Mouse (Mus musculus) heart, adult 18-20 months (tissue): ENCODE measurements around the gene Kntc1. TPM values are rescaled to one million over a fixed set of nuclear protein-coding genes. Genes with fewer than 3 reads are reported as not detected.

Experiments used
- DNase-seq, 2 experiments: peaks; one replicate each; pipeline ENCODE4 v3.0.0; 2021 to 2022; ENCODE audit warnings: mixed read lengths in 1 of 2
- total RNA-seq, 2 experiments: library from RNA; stranded (reverse); gene quantifications; 2 replicates each; pipeline ENCODE4 v1.2.3; 2021

The Kntc1 gene
- total RNA-seq, 2 experiments from 2014 or later: 0.31 to 0.97 TPM

DNA sequence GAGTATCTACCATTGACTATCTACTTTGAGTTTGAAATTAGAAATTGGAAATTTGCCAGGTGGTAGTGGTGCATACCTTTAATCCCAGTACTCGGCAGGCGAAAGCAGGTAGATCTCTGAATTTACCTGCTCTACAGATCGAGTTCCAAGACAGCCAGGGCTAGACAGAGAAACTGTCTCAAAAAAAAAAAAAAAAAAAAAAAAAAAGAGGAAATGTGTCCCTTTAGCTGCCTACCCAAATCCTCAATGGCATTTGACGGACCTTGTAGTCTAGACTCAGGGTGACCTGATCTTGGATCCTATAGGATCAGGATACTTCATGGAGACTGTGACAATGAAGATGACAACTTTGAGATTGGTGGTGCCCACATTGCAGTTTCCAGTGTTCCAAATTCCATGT lies 116.9 kb downstream of the Kntc1 start:
- no peak for DNase-seq

GRCm38 (mm10) chr5:123869615-123870014 lies 120.1 kb downstream of the Kntc1 start:
- DNase-seq: no peak

Other genes starting within 250 kb of the Kntc1 start
- gene B3gnt4, start 239.3 kb upstream of the Kntc1 start, total RNA-seq: not detected
- gene Diablo, start 225.5 kb upstream of the Kntc1 start, total RNA-seq: 10 to 100 TPM; 68.8 to 70.1 TPM
- gene Gm49027, start 224.2 kb upstream of the Kntc1 start, total RNA-seq: under 1 TPM in 1 of 2 experiments, not detected in 1; 0.41 TPM
- 10 to 100 TPM; 27.4 to 31.8 TPM for gene Vps33a, start 176.7 kb upstream of the Kntc1 start, total RNA-seq
- 100 to 1,000 TPM; 173 to 179 TPM for gene Clip1, start 65.1 kb upstream of the Kntc1 start, total RNA-seq
- 10 to 100 TPM; 17.3 to 22.0 TPM for gene Zcchc8, start 28.6 kb upstream of the Kntc1 start, total RNA-seq
- 10 to 100 TPM; 35.7 to 39.7 TPM for gene Rsrc2, start 302 bp upstream of the Kntc1 start, total RNA-seq
- under 1 TPM in 1 of 2 experiments, not detected in 1; 0.39 TPM for gene Hcar2, start 115.8 kb downstream of the Kntc1 start, total RNA-seq
- under 1 TPM; 0.47 to 0.90 TPM for gene Hcar1, start 130.3 kb downstream of the Kntc1 start, total RNA-seq
- 10 to 100 TPM; 54.0 to 58.7 TPM for gene Denr, start 157.5 kb downstream of the Kntc1 start, total RNA-seq
- gene Gm43518, start 177.7 kb downstream of the Kntc1 start, total RNA-seq: 1 to 10 TPM in 1 of 2 experiments, not detected in 1; 1.1 TPM
- gene Ccdc62, start 181.0 kb downstream of the Kntc1 start, total RNA-seq: 1 to 10 TPM; 3.8 to 4.1 TPM
- gene Hip1r, start 223.9 kb downstream of the Kntc1 start, total RNA-seq: 10 to 100 TPM; 11.1 to 11.3 TPM